Mouse (Mus musculus) liver, embryonic 16.5 days (tissue): ENCODE data around the gene Stx6. TPM values are rescaled to one million over a fixed set of nuclear protein-coding genes. Genes with fewer than 3 reads are reported as not detected.

Experiments used
- ATAC-seq: fragments of 200-750 bp; cut with Nextera tagmentation; 2 replicates; pipeline ENCODE4 v1.8.0; 2017; ENCODE audit warnings: low read depth, mild to moderate bottlenecking, moderate number of reproducible peaks, moderate library complexity
- H3K27ac ChIP-seq: fragments of 300-500 bp; sonication (generic); 2 replicates; pipeline ENCODE4 v1.5.1; 2014; ENCODE audit warnings: mild to moderate bottlenecking, low read length
- H3K27me3 ChIP-seq: fragments of 300-500 bp; sonication (generic); 2 replicates; pipeline ENCODE4 v1.6.1; 2014; ENCODE audit warnings: low read depth, low read length, mixed read lengths; ENCODE audit not compliant: control insufficient read depth, insufficient read depth
- H3K36me3 ChIP-seq: fragments of 300-500 bp; sonication (generic); 2 replicates; pipeline ENCODE4 v1.6.1; 2014; ENCODE audit warnings: mild to moderate bottlenecking; ENCODE audit not compliant: control insufficient read depth, insufficient read depth
- H3K4me1 ChIP-seq: fragments of 300-500 bp; sonication (generic); 2 replicates; pipeline ENCODE4 v1.6.1; 2014; ENCODE audit warnings: low read depth, low read length, mixed read lengths; ENCODE audit not compliant: control insufficient read depth
- H3K4me2 ChIP-seq: fragments of 300-500 bp; sonication (generic); 2 replicates; pipeline ENCODE4 v1.6.1; 2014; ENCODE audit warnings: low read depth, low read length, mixed read lengths
- H3K4me3 ChIP-seq: fragments of 300-500 bp; sonication (generic); 2 replicates; pipeline ENCODE4 v1.5.1; 2014; ENCODE audit warnings: low read depth, mild to moderate bottlenecking, low read length
- H3K9ac ChIP-seq: fragments of 300-500 bp; sonication (generic); 2 replicates; pipeline ENCODE4 v1.6.1; 2014; ENCODE audit warnings: low read depth, low read length
- H3K9me3 ChIP-seq: fragments of 300-500 bp; sonication (generic); replicated peaks from 2 replicates; pipeline ENCODE4 v1.6.1; 2016; ENCODE audit warnings: low read length; ENCODE audit not compliant: control insufficient read depth
- WGBS: fragments of 180-500 bp; shearing (Covaris S2); extraction: QIAGEN DNeasy Blood & Tissue Kit; methylation state at CpG from one replicate; pipeline ENCODE4 v1.1.7; 2014; ENCODE audit not compliant: insufficient replicate concordance; 5-methylcytosine and 5-hydroxymethylcytosine counted together
- polyA plus RNA-seq: library from polyadenylated mRNA; unstranded; fragments of >200 nt; fragmentation: Nextera tagmentation; extraction: Ambion mirVana; gene quantifications from 2 replicates; pipeline ENCODE4 v1.2.1, GENCODE M21; 2015

Stx6 gene
- 7.1 TPM in 2 replicates for polyA plus RNA-seq

GRCm38 (mm10) chr1:155158141-155158969 lies at the start of gene Stx6:
Gene Stx6, plus strand, starts transcription at chr1:155158715.
- Histone ChIP-seq H3K4me3 (peak within 1 kb of the TSS; percentile 99), H3K9ac (peak within 1 kb of the TSS; percentile 88), H3K36me3 (no peaks in the 10 kb centered on the region), H3K4me1 (peaks cover 5% of the 10 kb centered on the region), H3K27me3 (no peaks in the 10 kb centered on the region), H3K4me2 (peak within 1 kb of the TSS; percentile 97), H3K27ac (no peak within 1 kb of the TSS), H3K9me3 (no peaks in the 10 kb centered on the region)
- 3% methylated on average over 48 of the region's 48 CpGs for WGBS
- ATAC-seq = peak; percentile 99

- Histone ChIP-seq H3K9ac (no peak overlapping the region), H3K9me3 (no peaks in the 10 kb centered on the region), H3K4me3 (no peak overlapping the region), H3K4me2 (no peak overlapping the region), H3K27me3 (no peaks in the 10 kb centered on the region), H3K4me1 (no peaks in the 10 kb centered on the region; the same call in 1 of the 2 replicates), H3K36me3 (no peaks in the 10 kb centered on the region), H3K27ac (no peak overlapping the region)
- ATAC-seq = no peak
- 42% methylated on average over 18 of the region's 18 CpGs for WGBS
Measured at GRCm38 (mm10) chr1:155109387-155110350, 48.8 kb upstream of the Stx6 start.

GRCm38 (mm10) chr1:155111491-155111890 lies 47.0 kb upstream of the Stx6 start:
- Histone ChIP-seq H3K36me3 (no peaks in the 10 kb centered on the region), H3K4me1 (no peaks in the 10 kb centered on the region; the same call in 1 of the 2 replicates), H3K27ac (no peak overlapping the region), H3K9me3 (no peaks in the 10 kb centered on the region), H3K27me3 (no peaks in the 10 kb centered on the region), H3K9ac (no peak overlapping the region), H3K4me2 (no peak overlapping the region), H3K4me3 (no peak overlapping the region)
- no peak for ATAC-seq
- 52% methylated on average over 6 of the region's 6 CpGs for WGBS

GRCm38 (mm10) chr1:155112118-155112517 lies 46.4 kb upstream of the Stx6 start:
- no peaks in the 10 kb centered on the region for H3K36me3 ChIP-seq
- ATAC-seq = no peak
- no peaks in the 10 kb centered on the region for H3K27me3 ChIP-seq
- no peak overlapping the region for H3K4me2 ChIP-seq
- H3K27ac ChIP-seq = no peak overlapping the region
- no peak overlapping the region for H3K9ac ChIP-seq
- H3K4me1 ChIP-seq = no peaks in the 10 kb centered on the region; the same call in 1 of the 2 replicates
- WGBS = 42% methylated on average over 4 of the region's 4 CpGs
- H3K9me3 ChIP-seq = no peaks in the 10 kb centered on the region
- no peak overlapping the region for H3K4me3 ChIP-seq

GRCm38 (mm10) chr1:155112875-155113274 lies 45.6 kb upstream of the Stx6 start:
- Histone ChIP-seq H3K4me2 (no peak overlapping the region), H3K9me3 (no peaks in the 10 kb centered on the region), H3K4me3 (no peak overlapping the region), H3K4me1 (no peaks in the 10 kb centered on the region; the same call in 1 of the 2 replicates), H3K27me3 (no peaks in the 10 kb centered on the region), H3K27ac (no peak overlapping the region), H3K9ac (no peak overlapping the region), H3K36me3 (no peaks in the 10 kb centered on the region)
- WGBS = 48% methylated on average over 1 of the region's 1 CpGs
- no peak for ATAC-seq

GRCm38 (mm10) chr1:155113946-155114345 lies 44.6 kb upstream of the Stx6 start:
- H3K27me3 ChIP-seq = no peaks in the 10 kb centered on the region
- no peaks in the 10 kb centered on the region; the same call in 1 of the 2 replicates for H3K4me1 ChIP-seq
- no peak overlapping the region for H3K27ac ChIP-seq
- no peaks in the 10 kb centered on the region for H3K36me3 ChIP-seq
- ATAC-seq = no peak
- H3K4me3 ChIP-seq = no peak overlapping the region
- H3K4me2 ChIP-seq = no peak overlapping the region
- no peaks in the 10 kb centered on the region for H3K9me3 ChIP-seq
- whole genome bisulfite sequencing = 17% methylated on average over 3 of the region's 3 CpGs
- no peak overlapping the region for H3K9ac ChIP-seq

- Histone ChIP-seq H3K9me3 (no peaks in the 10 kb centered on the region), H3K4me1 (no peaks in the 10 kb centered on the region), H3K4me2 (no peak overlapping the region), H3K27ac (no peak overlapping the region), H3K36me3 (no peaks in the 10 kb centered on the region), H3K27me3 (no peaks in the 10 kb centered on the region), H3K9ac (no peak overlapping the region), H3K4me3 (no peak overlapping the region)
- no peak for ATAC-seq
- WGBS = 46% methylated on average over 1 of the region's 1 CpGs
Measured at GRCm38 (mm10) chr1:155119719-155120118, 38.8 kb upstream of the Stx6 start.

GRCm38 (mm10) chr1:155121977-155122939 lies 36.3 kb upstream of the Stx6 start:
- H3K36me3 ChIP-seq = no peaks in the 10 kb centered on the region
- no peaks in the 10 kb centered on the region for H3K27me3 ChIP-seq
- H3K4me3 ChIP-seq = no peak overlapping the region
- H3K4me2 ChIP-seq = no peak overlapping the region
- H3K9ac ChIP-seq = no peak overlapping the region
- no peak for ATAC-seq
- 63% methylated on average over 21 of the region's 21 CpGs for WGBS
- H3K4me1 ChIP-seq = no peaks in the 10 kb centered on the region
- no peak overlapping the region for H3K27ac ChIP-seq
- no peaks in the 10 kb centered on the region for H3K9me3 ChIP-seq
